Mouse (Mus musculus): ENCODE data around the gene Adcy3. TPM values are rescaled to one million over a fixed set of nuclear protein-coding genes. Genes with fewer than 3 reads are reported as not detected.
"Not testable (repeated sequence)": the region's sequence is repeated elsewhere in the genome, so short reads cannot be mapped to it uniquely, and the experiment has no call there.

Adcy3 gene
- polyA plus RNA-seq, 3 experiments from 2014 or later = 2.1 to 5.9 (median 2.9) TPM

DNA sequence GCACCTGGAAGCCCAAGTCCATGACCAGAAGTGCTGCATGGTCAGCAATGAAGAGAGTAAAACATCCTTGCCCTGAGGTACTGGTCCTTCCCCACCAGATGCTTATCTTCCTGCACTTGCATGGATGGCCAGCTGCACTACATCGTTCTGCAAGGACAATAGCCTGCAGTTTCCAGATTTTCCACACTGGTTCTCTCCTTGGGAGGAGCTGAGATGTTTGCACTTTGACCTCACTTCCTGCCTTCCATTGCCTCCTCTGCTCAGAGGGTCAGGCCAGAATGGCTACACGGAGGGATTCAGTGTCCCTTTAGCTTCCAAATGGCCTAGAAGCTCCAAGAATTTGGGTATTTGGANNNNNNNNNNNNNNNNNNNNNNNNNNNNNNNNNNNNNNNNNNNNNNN, 51.7 kb downstream of the Adcy3 start:
- ATAC-seq = no peak

DNA sequence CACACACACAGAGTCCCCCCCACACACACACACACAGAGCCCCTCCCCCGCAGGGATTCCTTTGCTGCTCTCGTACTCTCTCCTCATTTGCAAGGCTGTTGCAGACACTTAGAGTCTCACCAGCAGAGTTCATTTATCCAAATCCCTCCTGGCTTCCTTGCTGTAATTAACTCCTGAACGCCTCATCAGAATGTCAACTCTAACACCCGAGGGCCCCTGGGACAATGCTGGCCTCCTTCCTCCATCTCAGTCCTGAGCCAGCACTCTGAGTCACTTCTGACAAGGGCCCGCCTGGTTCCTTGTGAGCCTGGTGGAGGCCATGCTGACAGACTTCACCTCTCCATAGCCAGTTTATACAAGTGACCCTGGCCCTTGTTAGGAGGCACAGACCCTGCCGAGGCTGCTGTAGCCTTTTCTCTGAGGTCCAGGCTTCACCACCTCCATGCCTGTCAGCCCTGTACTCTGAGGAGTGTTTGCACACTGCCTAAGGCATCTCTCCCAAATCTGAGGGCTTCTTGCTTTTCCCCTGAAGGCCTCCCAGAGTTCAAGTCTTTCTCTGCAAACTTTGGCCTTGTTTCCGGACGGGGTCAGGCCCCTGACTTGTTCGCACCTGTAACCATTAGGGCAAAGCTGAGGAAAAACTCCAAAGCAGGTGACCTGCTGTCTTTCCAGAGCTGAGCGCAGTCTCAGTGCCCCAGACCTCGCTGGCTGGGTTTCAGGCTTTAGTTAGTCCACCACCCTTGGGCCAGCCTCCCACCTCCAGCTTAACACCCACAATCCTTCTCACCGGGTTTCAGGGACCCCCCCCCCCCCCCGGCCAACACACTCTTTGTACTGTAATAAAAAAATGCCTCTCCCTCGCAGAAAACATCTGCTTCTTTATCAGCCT, 55.5 kb downstream of the Adcy3 start:
- no peak for ATAC-seq

DNA sequence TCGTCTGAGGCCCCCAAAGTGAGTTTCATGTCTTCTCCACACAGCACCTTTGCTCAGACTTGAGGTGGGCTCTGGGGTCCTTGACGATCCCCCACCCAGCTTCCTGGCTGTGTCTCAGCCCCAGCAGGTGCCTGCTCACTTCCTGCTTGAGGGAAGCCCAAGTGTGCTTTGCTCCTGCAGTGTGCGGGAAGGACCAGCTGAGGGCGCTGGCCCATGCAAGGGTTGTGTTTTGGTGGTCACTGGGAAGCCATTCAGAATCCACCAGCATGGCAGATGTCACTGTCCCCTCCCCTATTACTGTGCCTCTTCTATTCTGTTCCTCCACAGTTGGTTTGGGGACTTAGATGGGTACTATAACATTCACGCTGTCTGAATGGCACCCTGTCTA, 56.2 kb downstream of the Adcy3 start:
- ATAC-seq = no peak

DNA sequence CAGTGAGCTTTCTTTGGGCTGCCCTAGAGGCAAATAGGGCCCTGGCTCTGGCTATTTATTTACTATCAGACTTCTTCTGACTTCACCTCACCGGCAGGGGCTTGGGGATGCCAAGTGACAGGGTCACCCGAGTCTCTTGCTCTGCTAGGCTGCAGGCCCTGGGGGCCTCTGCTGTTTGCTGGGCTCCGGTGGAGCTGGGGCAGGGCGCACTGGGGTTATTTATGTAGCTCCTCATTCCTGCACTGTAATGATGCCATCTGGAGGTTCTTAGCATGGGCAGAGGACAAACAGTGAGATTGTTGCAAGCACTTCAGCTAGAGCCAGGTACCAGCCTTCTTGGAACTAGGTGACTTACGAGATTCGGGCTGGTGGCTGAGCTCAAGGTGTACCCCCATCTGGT, 59.6 kb downstream of the Adcy3 start:
- no peak for ATAC-seq

DNA sequence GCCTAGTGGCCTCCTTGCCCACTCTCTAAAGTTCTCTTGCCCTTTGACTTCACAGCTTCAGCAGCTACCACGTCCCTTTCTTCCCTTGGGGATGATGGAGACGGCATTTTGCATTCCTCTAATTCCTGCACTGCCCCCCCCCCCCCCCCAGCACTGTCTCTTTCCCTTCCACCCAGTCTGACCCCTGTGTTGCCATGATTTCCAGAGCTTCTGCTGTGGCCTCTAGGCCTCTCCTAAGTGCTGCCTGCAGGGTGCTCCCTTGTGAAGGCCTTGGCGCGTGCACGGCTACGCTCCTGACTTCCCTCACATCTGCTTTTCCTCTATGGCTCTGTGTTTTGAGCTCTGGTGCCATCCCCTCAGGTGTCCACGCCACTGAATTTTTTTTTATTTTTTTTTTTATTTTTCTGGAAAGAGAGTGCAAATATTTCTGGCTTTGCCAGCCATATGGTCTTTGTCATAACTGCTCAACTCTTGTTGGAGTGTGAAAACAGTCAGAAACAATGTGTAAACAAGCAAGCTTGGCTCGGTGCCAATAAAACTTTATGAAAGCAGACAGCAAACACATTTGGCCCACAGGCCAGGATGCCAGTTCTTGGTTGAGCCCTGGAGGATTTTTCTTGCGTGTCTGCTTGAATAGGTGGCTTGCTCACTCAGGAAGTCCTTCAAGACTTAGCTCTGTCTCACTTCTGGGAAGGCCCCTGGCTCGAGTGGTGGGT, 60.3 kb downstream of the Adcy3 start:
- ATAC-seq = no peak

DNA sequence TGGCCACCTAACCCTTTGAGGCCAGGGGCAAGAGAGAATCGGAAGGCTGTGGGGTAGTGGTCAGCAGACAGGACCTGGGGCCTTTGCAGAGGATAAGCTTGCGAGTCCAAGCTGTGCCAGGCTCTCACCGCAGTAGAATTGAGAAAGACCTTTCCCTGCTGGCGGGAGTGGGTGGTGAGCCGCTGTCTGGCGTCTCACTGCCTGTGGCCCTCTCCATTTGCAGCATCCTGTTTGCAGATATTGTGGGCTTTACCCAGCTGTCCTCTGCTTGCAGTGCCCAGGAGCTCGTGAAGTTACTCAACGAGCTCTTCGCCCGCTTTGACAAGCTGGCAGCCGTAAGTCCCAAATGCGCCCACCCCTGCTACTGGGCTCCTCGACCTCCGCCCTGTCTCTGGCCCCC, 61.7 kb downstream of the Adcy3 start:
- no peak for ATAC-seq

DNA sequence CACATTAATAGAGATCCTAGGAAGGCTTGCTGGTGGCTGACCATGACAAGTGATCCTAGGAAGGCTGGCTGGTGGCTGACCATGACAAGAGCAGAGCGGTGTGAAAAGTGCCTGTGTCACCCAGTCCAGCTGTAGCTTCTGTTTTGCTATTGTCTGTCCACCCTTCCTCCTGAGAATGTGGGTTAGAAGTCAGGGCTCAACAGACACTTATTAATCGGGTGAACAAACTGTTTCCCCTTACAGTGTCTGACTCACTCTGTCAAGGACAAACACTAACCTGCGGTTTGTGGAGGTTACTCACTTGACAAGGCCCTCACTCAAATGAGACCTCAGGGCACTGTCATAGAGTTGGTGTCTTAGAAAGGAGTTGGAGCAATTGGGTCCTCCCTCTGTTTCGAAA, 65.8 kb downstream of the Adcy3 start:
- ATAC-seq = no peak

DNA sequence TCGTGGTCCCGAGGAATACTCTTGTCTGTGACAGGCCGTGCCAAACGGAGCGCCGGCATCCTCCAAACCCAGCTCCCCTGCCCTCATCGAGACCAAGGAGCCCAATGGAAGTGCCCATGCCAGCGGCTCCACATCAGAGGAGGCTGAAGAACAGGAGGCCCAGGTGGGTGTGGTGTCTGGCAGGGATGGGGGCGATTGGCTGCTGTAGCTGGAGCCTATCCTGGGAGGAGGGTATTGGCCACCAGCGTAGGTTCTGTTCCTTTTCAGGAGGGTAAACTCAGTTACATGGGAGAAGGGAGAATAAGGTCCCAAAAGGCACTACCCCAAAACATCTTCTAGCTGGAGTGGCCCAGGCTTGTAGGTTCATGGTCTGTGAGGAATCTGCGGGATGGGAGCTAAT, 66.4 kb downstream of the Adcy3 start:
- no peak for ATAC-seq

DNA sequence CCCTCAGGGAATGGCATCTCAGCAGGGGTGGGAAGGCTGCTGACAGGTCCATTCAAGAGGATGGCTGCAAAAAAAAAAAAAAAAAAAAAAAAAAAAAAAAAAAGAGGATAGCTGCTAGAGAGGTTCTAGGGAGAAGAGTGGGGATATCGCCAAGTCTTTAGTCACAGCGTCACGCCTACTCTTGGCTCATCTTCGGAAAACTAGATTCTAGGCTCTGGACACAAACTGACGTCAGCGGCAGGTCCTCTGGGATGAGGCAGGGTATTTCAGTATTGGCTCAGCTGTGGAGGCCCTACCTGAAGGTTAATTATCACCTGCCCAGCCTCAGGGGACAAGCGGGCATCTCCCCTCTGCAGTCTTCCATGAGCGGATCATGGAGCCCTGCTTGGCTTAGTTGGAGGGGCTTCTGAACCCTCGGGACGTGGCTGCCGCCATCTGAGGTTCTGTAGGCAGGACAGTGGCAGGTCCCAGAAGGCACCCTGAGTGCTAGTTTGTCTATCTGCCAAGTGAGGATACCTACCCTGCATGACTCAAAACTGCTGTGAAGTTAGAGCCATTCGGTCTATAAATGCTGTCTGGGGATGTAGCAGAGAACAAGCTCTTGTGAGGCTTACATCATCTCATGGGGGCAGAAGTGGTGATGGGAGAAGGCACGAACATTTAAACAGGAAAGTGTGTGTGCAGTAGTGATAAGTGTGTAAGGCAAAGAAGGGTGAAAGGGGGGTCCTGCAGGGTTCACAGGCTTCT, 68.7 kb downstream of the Adcy3 start:
- no peak for ATAC-seq

DNA sequence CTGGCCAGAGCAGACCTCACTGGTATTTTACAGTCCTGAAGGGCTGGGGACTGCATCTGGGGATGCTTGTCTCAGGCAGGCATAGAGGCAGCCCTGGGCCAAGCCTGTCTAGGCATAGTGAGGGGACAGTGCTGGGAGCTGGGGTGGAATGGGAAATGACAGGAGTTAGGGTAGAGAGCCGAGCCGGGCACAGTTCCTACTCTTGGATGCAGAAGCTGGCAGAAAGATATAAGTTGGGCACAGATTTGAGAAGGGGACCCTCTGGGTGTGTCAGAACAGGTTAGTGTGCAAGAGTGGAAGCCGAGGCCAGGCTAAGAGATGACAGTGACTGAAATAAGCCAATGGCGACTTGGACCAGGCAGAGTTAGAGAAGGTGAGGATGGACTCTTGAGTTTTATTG, 69.3 kb downstream of the Adcy3 start:
- ATAC-seq = no peak

DNA sequence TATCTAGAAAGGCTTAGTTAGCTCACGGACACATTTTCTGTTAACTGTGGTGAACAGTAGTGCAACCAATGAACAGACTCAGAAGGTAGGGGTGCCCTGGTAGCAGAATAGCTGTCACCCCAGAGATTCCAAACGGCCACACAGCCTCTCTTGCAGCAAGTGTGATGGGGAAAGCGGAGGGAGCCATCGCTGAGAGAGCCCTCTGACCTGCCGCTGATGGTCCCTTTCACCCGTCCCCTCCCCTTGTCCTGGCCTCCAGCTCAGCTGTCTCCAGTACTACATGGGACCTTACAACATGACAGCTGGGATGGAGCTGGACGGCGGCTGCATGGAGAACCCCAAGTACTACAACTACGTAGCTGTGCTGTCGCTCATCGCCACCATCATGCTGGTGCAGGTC, 73.2 kb downstream of the Adcy3 start:
- no peak for ATAC-seq

DNA sequence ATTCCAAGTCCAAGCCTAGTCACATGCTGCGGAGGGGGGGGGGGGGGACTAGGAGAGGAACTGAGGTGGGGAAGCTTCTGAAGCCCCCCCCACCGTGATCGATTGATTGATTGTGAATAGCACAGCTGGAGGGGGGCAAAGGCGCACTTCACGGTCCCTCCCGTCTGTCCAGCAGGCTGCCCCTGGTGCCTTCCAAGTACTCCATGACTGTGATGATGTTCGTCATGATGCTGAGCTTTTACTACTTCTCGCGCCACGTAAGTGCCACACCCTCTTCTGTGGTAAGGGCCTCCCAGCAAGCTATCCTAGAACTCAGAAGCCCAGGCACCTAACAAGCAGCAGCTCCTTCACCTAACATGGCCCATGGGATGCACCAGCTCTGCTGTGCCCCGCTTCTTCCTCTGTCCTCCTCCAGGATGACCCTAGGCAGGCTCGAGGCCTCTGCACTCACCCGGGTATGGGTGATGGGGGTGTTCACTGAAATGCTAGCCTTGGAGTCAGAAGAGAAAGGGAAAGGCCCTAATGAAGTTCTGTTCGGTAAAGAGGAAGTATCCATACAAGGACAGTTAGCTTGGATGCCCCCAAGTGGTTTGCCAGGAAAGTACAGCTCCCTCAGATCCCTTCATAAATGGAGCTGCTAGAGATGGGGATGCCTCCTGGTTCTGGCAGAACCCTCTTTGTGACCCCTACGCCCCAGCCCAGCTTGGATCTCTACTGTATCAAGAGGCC, 75.7 kb downstream of the Adcy3 start:
- peak; percentile 85 for ATAC-seq

DNA sequence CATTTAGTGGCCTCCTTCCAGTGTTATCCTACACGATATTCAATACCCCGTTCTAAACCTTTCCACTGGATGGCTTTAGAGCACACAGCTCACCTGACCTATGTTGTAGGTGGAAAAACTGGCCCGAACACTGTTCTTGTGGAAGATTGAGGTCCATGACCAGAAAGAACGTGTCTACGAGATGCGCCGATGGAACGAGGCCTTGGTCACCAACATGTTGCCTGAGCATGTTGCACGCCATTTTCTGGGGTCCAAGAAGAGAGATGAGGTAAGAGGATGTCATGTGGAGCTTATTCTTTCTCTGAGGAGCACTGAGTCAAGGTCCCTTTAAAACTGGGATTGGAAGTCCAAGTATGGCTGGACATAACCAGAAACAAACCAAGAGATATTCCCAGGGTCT, 76.3 kb downstream of the Adcy3 start:
- no peak for ATAC-seq

DNA sequence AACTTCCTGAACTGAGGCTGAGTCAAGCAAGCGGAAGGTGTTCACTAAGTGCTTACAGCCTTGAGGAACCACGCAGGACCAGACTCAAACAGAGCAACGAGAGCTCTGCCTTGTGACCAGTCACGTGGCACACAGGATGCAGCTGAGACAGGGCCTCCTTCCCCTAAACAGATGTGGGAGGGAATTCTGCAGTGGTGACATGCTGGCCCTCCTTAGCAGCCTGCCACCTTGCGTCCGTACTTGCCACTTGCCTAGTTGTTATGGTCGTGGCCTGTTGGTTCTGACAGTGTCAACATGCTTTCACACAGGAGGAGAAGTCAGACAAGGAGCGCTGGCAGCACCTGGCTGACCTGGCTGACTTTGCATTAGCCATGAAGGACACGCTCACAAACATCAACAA, 78.3 kb downstream of the Adcy3 start:
- ATAC-seq = no peak

DNA sequence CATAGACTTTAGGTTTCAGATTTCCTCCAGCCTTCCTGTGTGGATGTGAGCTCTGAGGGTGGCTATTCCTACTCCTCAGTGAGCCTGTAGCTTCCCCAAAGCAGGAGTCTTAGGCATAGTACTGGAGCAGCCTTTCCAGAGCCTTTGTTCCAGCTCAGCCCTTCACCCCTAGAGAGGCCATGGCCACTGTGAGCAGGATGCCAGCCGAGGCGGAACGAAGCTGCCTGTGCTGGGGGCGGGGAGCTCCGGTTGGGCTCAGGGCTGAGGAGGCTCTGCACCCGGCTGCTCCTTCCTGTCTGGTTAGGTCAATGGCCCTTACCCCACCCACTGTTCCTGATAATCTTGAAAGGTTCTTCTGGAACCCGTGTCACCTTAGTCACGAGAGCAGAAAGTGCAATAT, 80.0 kb downstream of the Adcy3 start:
- no peak for ATAC-seq

DNA sequence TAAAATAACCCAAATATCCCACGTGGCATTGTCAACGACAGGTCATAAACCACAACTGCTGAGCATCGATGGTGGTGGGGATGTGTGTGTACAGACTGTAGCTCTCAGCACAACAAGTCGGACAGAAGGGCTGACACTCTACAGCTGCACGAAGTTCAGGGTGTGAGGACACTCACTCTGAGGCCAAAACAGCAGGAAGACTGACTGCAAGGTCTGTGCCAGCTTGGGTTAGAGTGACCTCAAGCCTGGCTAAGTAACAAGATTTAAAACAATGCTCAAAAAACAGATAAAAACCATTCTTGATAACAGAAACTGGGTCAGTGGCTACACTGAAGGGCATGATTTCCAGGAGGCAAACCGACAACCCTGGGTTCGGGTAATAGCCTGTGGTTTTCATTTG, 97.3 kb downstream of the Adcy3 start:
- ATAC-seq = no peak

DNA sequence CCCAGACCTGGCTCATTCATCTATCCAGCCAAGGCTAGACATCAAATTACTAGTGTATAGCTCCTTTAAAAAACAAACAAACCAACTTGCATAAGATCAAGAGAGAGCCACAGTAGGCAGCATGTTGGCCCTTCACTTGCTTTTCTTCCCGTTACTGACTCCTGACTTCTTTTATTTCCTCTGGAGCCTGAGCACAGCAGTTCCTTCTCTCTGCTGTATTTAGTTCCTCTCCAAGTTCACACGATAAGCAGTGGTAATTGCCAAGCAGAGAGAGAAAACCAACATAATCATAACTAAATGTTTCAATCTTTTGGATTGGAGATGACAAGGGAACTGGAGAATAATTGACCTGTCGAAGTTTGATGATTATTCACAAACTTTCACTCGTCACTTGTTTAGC, 99.9 kb downstream of the Adcy3 start:
- ATAC-seq = no peak

DNA sequence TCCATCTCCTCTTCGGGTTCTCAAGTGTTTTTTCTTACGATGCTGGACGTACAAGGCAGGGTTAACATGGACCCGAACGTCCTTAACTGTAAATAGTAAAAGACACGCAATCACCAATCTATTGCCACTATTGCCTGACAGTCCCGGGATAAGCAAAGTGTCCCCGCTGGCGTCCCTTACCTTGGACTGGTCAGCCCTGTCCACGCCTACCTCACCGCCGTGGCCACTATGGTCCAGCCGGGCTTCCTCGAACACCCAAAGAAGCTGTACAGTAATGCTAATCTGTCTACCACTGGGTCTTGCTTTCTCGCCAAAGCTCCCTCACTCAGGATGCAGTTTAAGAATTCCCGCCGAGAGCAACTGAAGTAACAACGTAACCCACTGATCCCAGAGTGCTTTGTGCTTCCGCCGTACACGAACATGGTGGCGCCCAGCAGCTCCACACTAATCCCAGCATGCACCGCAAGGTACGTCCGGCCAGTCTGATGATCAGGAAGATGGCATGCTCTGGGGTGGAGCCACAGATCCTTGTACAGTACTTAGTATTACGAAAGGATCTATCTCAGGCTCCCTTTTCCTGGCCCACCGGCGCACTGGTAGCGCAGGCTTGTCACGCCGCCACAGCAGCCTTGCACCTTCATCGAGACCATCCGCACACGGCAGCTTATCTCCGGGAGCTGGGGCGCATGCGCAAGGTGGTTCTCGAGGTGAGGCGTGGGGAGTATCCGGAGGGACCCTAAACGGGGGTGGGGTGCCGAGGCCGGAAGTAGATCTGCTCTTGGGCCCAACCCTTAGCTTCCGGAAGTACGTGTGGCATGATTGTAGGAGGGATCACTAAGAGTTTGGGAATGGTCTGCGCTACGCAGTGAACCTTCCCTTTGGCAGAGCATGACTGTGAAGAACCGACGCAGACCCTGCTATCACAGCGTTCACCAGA, 100.9 kb downstream of the Adcy3 start, which contains the start of the genes Ptrhd1 and Cenpo:
TSS of gene Ptrhd1 (plus strand) at position 456 of the 937 bp plus-strand sequence.
TSS of gene Cenpo (minus strand) at position 723 of the 937 bp plus-strand sequence.
- peak; percentile 95 for ATAC-seq

DNA sequence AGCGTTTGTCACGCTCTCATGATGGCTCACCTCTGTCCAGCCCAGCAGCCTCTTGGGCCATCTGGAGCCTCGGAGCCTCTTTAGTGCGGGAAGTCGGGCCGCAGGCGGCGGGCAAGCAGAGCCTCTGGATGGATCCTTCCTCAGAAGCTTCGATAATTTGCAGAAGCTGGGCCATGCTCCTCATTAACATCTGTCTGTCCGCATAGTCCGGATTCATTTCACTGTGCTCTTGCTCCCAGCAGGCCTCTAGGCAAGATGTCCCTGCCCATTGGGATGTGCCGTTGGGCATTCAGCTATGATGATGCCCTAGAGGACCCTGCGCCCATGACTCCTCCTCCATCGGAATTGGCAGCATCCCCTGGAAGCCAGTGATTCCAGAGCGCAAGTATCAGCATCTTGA, 104.6 kb downstream of the Adcy3 start:
- ATAC-seq = no peak

DNA sequence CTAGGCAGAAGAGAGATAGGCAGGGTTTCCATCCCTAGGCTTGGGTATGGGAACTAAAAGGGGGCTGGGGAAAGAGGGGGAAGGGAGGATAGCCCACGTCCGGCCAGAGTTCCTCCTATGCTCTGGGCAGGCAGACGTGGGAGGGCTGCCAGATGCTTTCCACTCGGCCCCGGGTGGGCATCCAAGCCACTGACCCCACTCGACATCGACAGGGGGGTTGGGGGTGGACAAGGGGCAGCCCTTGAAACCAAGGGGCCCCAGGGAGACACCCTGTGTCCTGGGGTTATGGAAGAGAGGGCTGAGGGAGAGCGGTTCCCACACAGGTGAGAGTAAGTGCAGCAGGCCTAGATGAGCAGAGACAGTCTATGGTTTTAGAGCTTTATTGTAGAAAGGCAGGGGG, 107.4 kb downstream of the Adcy3 start:
- ATAC-seq = not testable (repeated sequence)

DNA sequence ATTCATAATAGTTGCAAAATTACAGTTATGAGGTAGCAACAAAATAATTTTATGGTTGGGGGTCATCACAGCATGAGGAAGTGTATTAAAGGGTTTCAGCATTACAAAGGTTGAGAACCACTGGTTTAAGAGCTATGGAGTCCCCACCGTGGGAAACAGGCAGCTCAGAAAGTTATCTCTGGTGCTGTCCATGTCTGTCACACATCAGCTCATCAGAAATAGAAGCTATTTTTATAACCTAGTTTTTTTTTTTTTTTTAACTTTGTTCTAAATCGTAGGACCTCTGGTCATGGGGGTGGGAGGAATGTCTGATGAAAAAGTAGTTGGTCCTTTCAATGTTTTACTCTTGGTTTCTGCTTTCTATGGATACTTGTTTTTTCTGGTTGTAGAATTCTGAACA, 110.9 kb downstream of the Adcy3 start:
- no peak for ATAC-seq

All from inflammation-experienced regulatory T-cells, adult 6 months (primary cell).